Mouse (Mus musculus): ENCODE measurements at regions not wholly inside any gene's neighbourhood (a gene's known extent, or its start where the extent isn't known, plus 50 kb on each side); places are given as distances from the start of the nearest gene placed in this dataset.

- DNase-seq: no peak
- intact Hi-C loops (cut with DNase I): no loop called here
These were observed 111.4 kb upstream of the Mkln1 start for GRCm38 (mm10) chr6:31287176-31287575.

- intact Hi-C loops (cut with DNase I): no loop called here
- no peak for DNase-seq
These were observed 110.8 kb upstream of the Mkln1 start for GRCm38 (mm10) chr6:31287686-31288085.

- peak; percentile 38 for DNase-seq
- intact Hi-C loops (cut with DNase I): no loop called here
These were observed 109.9 kb upstream of the Mkln1 start for GRCm38 (mm10) chr6:31288421-31289233.

DNA sequence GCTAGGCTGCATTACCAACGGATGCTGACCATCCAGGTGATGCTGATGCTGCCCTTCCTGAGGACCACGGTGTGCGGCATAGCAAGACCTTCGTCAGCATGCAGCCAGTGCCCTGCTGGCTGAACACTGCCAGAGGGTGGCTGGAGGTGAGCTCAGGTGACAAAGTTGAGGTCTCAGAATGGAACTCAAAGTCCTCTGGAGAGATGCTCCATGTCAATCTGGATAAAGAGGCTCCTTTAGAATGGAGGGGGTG, 109.4 kb upstream of the Mkln1 start:
- DNase-seq: no peak
- intact Hi-C loops (cut with DNase I): no loop called here

DNA sequence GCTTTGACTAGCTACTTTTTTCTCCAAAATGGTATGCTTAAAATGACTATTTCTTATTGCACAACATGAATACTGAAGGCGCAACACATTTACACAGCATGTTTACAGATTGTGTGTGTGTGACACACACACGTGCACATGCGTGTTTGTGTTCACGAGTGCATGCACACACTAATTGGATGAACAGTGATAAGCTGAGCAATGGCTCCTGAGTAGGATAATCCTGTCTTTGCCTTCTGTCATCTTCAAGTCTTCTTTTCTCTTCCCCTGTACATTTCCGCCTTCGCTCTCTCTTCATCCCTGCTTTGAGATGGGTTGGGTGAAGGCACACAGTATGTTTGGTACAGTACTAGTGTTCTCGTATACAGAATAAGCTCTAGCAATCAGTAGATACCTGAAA, 106.5 kb upstream of the Mkln1 start:
- intact Hi-C loops (cut with DNase I): no loop called here
- no peak for DNase-seq

DNA sequence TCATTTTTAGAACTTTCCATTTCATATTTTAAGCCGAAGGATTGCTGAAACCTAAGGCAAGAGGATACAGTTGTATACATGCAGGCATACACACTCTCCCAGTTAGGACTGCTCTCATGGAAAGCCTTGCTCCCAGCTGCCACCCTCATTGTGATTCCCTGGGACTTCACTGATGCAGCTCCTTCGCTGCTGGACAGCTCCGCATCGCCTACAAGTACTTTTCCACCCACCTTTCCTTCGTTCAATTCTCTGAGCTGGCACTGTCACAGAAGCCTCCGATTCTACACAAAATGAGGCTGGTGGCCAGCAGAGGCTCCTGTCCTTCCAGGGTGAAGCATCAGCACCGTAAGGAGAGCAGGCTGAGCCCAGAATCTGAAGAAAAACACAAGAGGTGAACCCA, 105.5 kb upstream of the Mkln1 start:
- intact Hi-C loops (cut with DNase I): no loop called here
- no peak for DNase-seq

DNA sequence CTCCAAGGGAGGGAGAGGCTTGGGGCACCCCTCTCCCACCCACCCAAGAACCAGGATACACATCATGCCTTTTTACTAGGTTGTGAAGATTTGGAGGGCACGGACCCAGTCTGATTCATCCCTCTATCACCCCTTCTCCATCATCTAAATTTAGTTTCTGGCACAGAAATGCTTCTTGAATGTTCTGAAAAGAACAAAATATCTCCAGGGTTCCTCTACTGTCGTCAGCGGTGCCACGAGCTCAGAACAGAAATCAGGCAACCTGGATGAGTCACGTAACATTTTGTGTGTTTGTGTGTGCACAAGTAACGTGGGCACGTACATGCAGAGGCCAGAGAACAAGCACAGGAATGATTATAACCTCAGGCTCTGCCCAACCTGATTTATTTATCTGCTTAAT, 99.1 kb upstream of the Mkln1 start:
- intact Hi-C loops (cut with DNase I): no loop called here
- DNase-seq: no peak

GRCm38 (mm10) chr6:31305736-31306135, 92.8 kb upstream of the Mkln1 start:
- no peak for DNase-seq
- intact Hi-C loops (cut with DNase I): no loop called here

GRCm38 (mm10) chr6:31307047-31307633, 91.4 kb upstream of the Mkln1 start:
- no peak for DNase-seq
- intact Hi-C loops (cut with DNase I): no loop called here

DNA sequence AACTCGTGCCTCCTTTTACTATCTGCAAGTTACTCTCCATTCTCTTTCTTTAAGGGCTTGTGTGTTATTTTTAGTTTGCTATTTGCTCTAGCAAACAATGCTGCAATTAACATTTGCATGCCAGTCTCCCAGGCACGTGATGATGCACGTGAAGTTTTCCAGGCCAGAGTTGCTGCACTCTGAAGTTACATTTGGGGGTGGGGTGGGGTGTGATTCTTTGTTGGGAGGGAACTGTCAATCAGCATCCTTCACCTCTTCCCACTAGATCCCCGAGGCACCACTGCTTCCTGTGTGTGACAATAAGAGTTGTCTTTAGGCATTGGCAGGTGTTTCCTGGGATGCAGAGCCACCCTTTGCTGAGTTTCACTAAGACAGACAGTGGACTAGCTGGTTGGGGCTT, 90.6 kb upstream of the Mkln1 start:
- intact Hi-C loops (cut with DNase I): no loop called here
- DNase-seq: no peak

DNA sequence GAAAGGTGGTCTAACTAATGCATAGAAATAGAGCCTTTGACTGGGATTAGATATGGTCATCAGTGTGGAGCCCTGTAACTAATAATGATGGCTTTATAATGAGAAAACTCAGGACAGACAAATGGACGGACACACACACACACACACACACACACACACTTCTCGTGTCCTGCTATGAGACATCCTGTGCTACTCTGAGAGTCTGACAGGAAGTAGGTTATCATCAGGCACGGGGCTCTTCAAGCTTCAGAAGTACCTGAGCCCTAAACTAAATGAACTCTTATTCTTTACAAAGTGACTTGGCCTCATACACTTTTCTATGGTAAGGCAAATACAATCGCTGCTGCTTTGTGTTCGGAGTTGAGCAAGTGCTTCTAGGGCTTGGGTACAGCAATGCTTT, 87.9 kb upstream of the Mkln1 start:
- no peak for DNase-seq
- intact Hi-C loops (cut with DNase I): no loop called here

GRCm38 (mm10) chr6:31313869-31314470, 84.6 kb upstream of the Mkln1 start:
- no peak for DNase-seq
- intact Hi-C loops (cut with DNase I): no loop called here

GRCm38 (mm10) chr6:31317741-31318225, 80.8 kb upstream of the Mkln1 start:
- no peak for DNase-seq
- intact Hi-C loops (cut with DNase I): no loop called here

DNA sequence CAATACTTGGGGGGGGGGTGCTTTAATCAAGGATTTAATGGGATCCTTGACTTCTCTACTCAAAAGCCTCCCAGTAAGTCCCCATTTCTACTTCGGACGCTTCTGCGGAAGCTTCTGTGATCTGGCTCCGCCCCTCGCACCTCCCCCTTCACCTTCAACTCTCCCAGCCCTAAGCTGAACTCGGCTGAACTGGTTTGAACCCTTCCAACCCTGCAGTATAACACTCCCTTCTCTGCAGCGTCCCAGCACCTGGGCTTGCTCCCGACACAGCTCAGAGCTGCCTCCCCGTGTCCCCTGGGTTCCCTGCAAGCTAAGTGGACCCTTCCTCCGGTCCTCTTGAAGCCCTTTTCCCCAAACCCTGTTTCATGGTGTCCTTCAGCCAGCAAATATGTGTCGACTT, 80.0 kb upstream of the Mkln1 start:
- no peak for DNase-seq
- intact Hi-C loops (cut with DNase I): no loop called here

- no peak for DNase-seq
- intact Hi-C loops (cut with DNase I): no loop called here
These were observed 79.1 kb upstream of the Mkln1 start for GRCm38 (mm10) chr6:31319431-31319830.

GRCm38 (mm10) chr6:31320141-31320830, 78.2 kb upstream of the Mkln1 start:
- DNase-seq: no peak
- intact Hi-C loops (cut with DNase I): no loop called here

DNA sequence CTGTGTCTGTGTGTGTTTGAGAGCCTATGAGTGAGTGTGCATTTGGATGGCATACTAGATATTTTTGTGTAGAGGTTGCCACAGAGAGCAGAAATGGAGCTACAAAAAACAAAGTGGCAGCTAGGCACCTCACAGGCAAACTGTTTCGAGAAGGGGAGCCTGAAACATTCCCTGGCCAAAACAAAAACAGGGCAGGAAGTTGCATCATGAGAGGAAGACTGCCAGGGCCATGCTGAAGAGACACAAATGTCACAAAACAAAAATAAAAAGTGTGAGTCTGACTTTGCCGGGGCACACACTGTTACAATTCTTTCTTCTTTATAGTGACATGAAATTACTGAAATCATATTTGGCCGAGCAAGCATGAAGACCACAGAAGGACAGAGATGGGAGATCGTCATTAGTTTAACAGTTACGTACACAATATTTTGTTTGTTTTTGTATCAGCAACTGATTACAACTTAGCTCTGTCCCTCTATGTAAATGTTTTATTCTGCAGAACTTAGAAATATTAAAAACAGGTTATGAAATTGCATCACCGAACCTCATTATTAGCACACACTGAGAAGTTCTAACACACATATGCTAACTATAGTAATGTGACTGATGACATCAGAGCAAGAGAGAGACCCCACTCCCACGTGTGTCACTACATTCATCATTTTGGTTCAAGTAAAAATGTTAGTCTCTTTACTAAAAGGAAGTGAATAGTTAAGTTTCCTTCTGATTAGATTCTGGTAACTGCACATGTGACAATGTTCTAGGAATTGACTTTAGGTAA, 77.3 kb upstream of the Mkln1 start:
- intact Hi-C loops (cut with DNase I): no loop called here
- no peak for DNase-seq

- no peak for DNase-seq
- intact Hi-C loops (cut with DNase I): no loop called here
These were observed 76.6 kb upstream of the Mkln1 start for GRCm38 (mm10) chr6:31321902-31322301.

DNA sequence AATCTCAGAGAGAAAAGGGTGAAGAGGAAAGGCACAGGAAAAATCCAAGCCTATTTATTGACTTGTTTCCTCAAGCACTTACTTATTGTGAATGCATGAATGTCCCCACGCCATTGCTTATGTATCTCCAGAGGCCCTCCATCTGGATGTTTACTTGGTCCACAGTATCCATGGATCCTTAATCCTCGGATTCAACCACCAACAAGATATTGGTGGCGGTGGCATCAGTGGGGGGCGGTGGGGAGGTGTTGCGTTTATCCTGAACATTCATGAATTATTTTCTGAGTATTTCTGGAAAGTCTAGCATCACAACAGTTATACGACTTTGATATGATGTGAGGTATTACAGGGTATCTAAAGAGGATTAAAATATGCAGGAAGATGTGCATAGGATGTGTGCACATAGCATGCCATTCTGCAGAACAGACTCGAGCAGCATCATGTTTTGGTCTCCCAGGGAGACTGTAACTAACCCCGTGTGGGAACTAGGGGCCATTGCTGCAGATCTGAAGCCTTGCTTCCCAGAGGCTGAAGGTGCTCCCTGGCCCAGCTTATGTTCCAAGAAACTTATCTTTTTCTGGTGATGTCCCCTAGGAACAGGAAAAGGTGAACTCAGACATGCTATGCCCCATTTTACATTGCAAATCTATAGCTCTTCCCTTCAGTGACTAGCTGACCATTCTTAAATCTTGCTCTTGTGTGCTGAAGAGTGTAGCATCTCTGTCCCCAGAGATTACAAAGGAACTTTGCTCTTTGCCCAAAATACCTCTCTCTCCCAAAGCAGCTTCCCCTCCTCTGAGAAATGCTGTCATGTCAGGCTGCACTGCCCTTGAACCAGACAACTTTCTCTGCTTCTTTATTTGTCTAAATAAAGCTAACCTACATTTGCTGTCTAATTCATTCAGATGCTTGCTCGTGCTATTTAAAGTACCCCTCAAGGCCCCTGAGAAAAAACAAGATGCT, 75.0 kb upstream of the Mkln1 start:
- no peak for DNase-seq
- intact Hi-C loops (cut with DNase I): no loop called here

DNA sequence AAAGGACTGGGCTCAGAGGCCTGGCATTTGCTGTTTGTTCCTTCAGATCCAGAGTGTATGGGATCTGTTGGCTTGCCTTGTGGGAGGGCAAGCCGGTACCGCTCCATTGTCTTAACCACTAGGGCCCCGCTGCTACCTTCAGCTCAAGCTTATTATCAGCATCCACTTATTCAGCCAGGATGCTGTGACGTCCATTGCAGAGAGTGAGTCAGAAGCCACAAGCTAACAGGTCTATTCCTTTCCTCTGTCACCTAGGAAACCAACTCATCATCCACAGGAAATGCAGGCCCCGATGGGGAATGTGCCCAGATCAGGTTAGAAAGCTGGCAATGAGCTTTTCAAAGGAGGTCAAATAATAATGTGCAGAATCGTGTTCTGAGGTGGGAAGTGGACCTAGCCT, 73.8 kb upstream of the Mkln1 start:
- intact Hi-C loops (cut with DNase I): no loop called here

More for the DNA sequence above, 73.8 kb upstream of the Mkln1 start:
- no peak for DNase-seq

Data from left cerebral cortex, postnatal 4 days (tissue).